ENCODE assay signal across 18 mouse cellular contexts in genomic region chr6:120164765-120165164, GRCm38 (mm10).
"Had no signal": no experiment of that assay in that cellular context is flagged by ENCODE, and none has a peak within 500 bp of the region (broad histone marks: within the 10 kb centered on the region; RNA-seq: fewer than 3 reads in every experiment).

No protein-coding gene starts in this region.

- H3K36me3 ChIP-seq: intestine, embryonic 15.5 days; liver, embryonic 13.5 days; midbrain, embryonic 12.5 days; midbrain, embryonic 15.5 days; neural tube, embryonic 13.5 days; stomach, embryonic 15.5 days had no signal

- H3K27me3 ChIP-seq: intestine, embryonic 15.5 days; midbrain, embryonic 12.5 days; midbrain, embryonic 15.5 days; neural tube, embryonic 13.5 days; stomach, embryonic 15.5 days had no signal

- DNase-seq: kidney, adult 11 months; kidney, adult 8-10 months; kidney, postnatal 14 days; kidney, postnatal 4 days; liver, embryonic 13.5 days; lung, embryonic 14.5 days; retina, postnatal 1 day; spleen, adult 18-20 months; thymus, adult 2 months; thymus, postnatal 14 days; thymus, postnatal 4 days had no signal

- H3K27ac ChIP-seq: intestine, embryonic 15.5 days; liver, embryonic 13.5 days; macrophage; midbrain, embryonic 12.5 days; midbrain, embryonic 15.5 days; neural tube, embryonic 13.5 days; stomach, embryonic 15.5 days had no signal

- H3K4me3 ChIP-seq: intestine, embryonic 15.5 days; liver, embryonic 13.5 days; midbrain, embryonic 12.5 days; midbrain, embryonic 15.5 days; neural tube, embryonic 13.5 days; stomach, embryonic 15.5 days had no signal

- ATAC-seq: intestine, embryonic 15.5 days; lung, postnatal 0 days; midbrain, embryonic 15.5 days had no signal

- H3K4me2 ChIP-seq: intestine, embryonic 15.5 days; liver, embryonic 13.5 days; lung, embryonic 14.5 days; midbrain, embryonic 12.5 days; midbrain, embryonic 15.5 days; neural tube, embryonic 13.5 days; stomach, embryonic 15.5 days had no signal

- H3K9me3 ChIP-seq: intestine, embryonic 15.5 days; liver, embryonic 13.5 days; midbrain, embryonic 12.5 days; midbrain, embryonic 15.5 days; neural tube, embryonic 13.5 days; stomach, embryonic 15.5 days had no signal

- H3K4me1 ChIP-seq: intestine, embryonic 15.5 days; midbrain, embryonic 12.5 days; midbrain, embryonic 15.5 days had no signal

- H3K9ac ChIP-seq: intestine, embryonic 15.5 days; liver, embryonic 13.5 days; lung, embryonic 14.5 days; midbrain, embryonic 12.5 days; midbrain, embryonic 15.5 days; neural tube, embryonic 13.5 days; stomach, embryonic 15.5 days had no signal
